Mouse (Mus musculus) G1E (cell line): ENCODE results near the gene Rpusd4.

Experiments
- CTCF ChIP-seq: IDR thresholded peaks from 2 replicates; pipeline ENCODE4 v1.5.1; 2012; ENCODE audit warnings: low read depth, low read length, inconsistent platforms, mixed read lengths
- GATA2 ChIP-seq: IDR thresholded peaks from 2 replicates; pipeline ENCODE4 v1.6.1; 2012; ENCODE audit warnings: low read depth, low read length, inconsistent platforms, borderline replicate concordance
- POLR2AphosphoS5 ChIP-seq: IDR thresholded peaks from 2 replicates; pipeline ENCODE4 v1.6.1; 2012; ENCODE audit warnings: low read depth, low read length, inconsistent platforms; ENCODE audit not compliant: insufficient replicate concordance
- TAL1 ChIP-seq: conservative IDR thresholded peaks from 2 replicates; pipeline ENCODE4 v1.6.1; 2012; ENCODE audit warnings: low read depth, low read length, inconsistent platforms, mixed read lengths

GRCm38 (mm10) chr9:35267976-35268715, 481 bp downstream of the Rpusd4 start:
- TF ChIP-seq CTCF (no peak), GATA2 (no peak), TAL1 (0 out of 2 replicates have a peak, but pooled peaks have one; percentile 11), POLR2AphosphoS5 (no peak)
